Mouse (Mus musculus): ENCODE data around the gene Vipr1. TPM values are rescaled to one million over a fixed set of nuclear protein-coding genes. Genes with fewer than 3 reads are reported as not detected.

The Vipr1 gene
- total and polyA plus RNA-seq, 3 experiments, result 0.08 to 0.11 TPM; not detected in 1

GRCm38 (mm10) chr9:121644855-121645254 lies 2.3 kb downstream of the Vipr1 start:
- Histone ChIP-seq H3K36me3 (replicated peaks in 1 of 2; ENCODE audit: control insufficient read depth in 1 of 2, insufficient read depth in 1 of 2, low read length in 1 of 2) (no peaks in the 10 kb centered on the region), H3K27ac (ENCODE audit: insufficient read depth, low read depth) (no peak overlapping the region), H3K9ac (ENCODE audit: insufficient read depth, low read depth) (no peak overlapping the region), H3K9me3 (replicated peaks; ENCODE audit: low read length) (peaks cover 17% of the 10 kb centered on the region), H3K4me3 (replicated peaks in 1 of 3; ENCODE audit: low read depth in 2 of 3, low read length in 2 of 3, poor library complexity in 1 of 3) (no peak overlapping the region), H3K79me2 (replicated peaks; ENCODE audit: control insufficient read depth, extremely low read depth, insufficient read depth, poor library complexity, severe bottlenecking) (no peaks in the 10 kb centered on the region), H3K4me2 (ENCODE audit: insufficient read depth, low read depth, poor library complexity, severe bottlenecking) (no peak overlapping the region), H3K4me1 (ENCODE audit: control insufficient read depth in 1 of 2, insufficient read depth in 2 of 2) (no peaks in the 10 kb centered on the region), H3K27me3 (replicated peaks) (peaks cover 38% of the 10 kb centered on the region)
- dilution Hi-C loops (cut with MboI; ENCODE audit: extremely low pct_ligation_motif_present, extremely low pct_unique_long_range_greater_than_20kb, low sequenced_read_pairs) (no loop called here), in situ Hi-C loops (cut with MboI; ENCODE audit: low pct_ligation_motif_present, low pct_unique_long_range_greater_than_20kb, low sequenced_read_pairs) (no loop called here)
- no peak for TF ChIP-seq UBTF (IDR thresholded peaks at IDR 0.05; ENCODE audit: low read depth, low read length)
- TF ChIP-seq TCF12 (IDR thresholded peaks at IDR 0.05; ENCODE audit: low read depth, low read length), result no peak
- no peak for TF ChIP-seq PAX5 (IDR thresholded peaks at IDR 0.05; ENCODE audit: low read length)
- TF ChIP-seq GABPA (IDR thresholded peaks at IDR 0.05; ENCODE audit: insufficient replicate concordance, low read depth, low read length), result no peak
- no peak for TF ChIP-seq MEF2A (IDR thresholded peaks at IDR 0.05; ENCODE audit: borderline replicate concordance, low read depth, low read length)
- TF ChIP-seq MAX (IDR thresholded peaks at IDR 0.05; ENCODE audit: low read length), result no peak
- TF ChIP-seq MXI1 (IDR thresholded peaks at IDR 0.05; ENCODE audit: low read depth, low read length), result no peak
- no peak for TF ChIP-seq SMC3 (IDR thresholded peaks at IDR 0.05; ENCODE audit: low read depth, low read length)
- no peak for TF ChIP-seq ZKSCAN1 (IDR thresholded peaks at IDR 0.05; ENCODE audit: borderline replicate concordance, low read depth, low read length)
- TF ChIP-seq MAFK (IDR thresholded peaks at IDR 0.05; ENCODE audit: insufficient replicate concordance, low read length), result no peak
- no peak for TF ChIP-seq RCOR1 (conservative IDR thresholded peaks at IDR 0.05; ENCODE audit: low read depth, low read length)
- no peak for TF ChIP-seq CTCF (conservative IDR thresholded peaks at IDR 0.05 in 1 of 2, IDR thresholded peaks at IDR 0.05 in 1 of 2; ENCODE audit: low read depth in 2 of 2, low read length in 2 of 2)
- TF ChIP-seq EP300 (IDR thresholded peaks at IDR 0.05; ENCODE audit: low read length), result no peak
- no peak for TF ChIP-seq KAT2A (IDR thresholded peaks at IDR 0.05; ENCODE audit: insufficient replicate concordance, low read length)
- DNase-seq (ENCODE audit: extremely low read depth), result no peak

- in situ Hi-C loops (cut with MboI; ENCODE audit: low pct_ligation_motif_present, low pct_unique_long_range_greater_than_20kb, low sequenced_read_pairs), result no loop called here
- Histone ChIP-seq H3K4me2 (ENCODE audit: insufficient read depth, low read depth, poor library complexity, severe bottlenecking) (no peak overlapping the region), H3K4me1 (ENCODE audit: control insufficient read depth in 1 of 2, insufficient read depth in 2 of 2) (no peaks in the 10 kb centered on the region), H3K27me3 (replicated peaks) (peaks cover 35% of the 10 kb centered on the region), H3K27ac (ENCODE audit: insufficient read depth, low read depth) (no peak overlapping the region), H3K4me3 (replicated peaks in 1 of 3; ENCODE audit: low read depth in 2 of 3, low read length in 2 of 3, poor library complexity in 1 of 3) (no peak overlapping the region), H3K9me3 (replicated peaks; ENCODE audit: low read length) (peaks cover 10% of the 10 kb centered on the region), H3K9ac (ENCODE audit: insufficient read depth, low read depth) (no peak overlapping the region), H3K36me3 (replicated peaks in 1 of 2; ENCODE audit: control insufficient read depth in 1 of 2, insufficient read depth in 1 of 2, low read length in 1 of 2) (no peaks in the 10 kb centered on the region), H3K79me2 (replicated peaks; ENCODE audit: control insufficient read depth, extremely low read depth, insufficient read depth, poor library complexity, severe bottlenecking) (no peaks in the 10 kb centered on the region)
- no peak for DNase-seq (ENCODE audit: extremely low read depth)
- TF ChIP-seq UBTF (IDR thresholded peaks at IDR 0.05; ENCODE audit: low read depth, low read length) (no peak), ZMIZ1 (IDR thresholded peaks at IDR 0.05; ENCODE audit: low read depth, low read length) (no peak), RCOR1 (conservative IDR thresholded peaks at IDR 0.05; ENCODE audit: low read depth, low read length) (no peak), BHLHE40 (IDR thresholded peaks at IDR 0.05; ENCODE audit: low read depth, low read length) (no peak), EP300 (IDR thresholded peaks at IDR 0.05; ENCODE audit: low read length) (no peak), CHD1 (IDR thresholded peaks at IDR 0.05; ENCODE audit: low read depth, low read length) (no peak)
- dilution Hi-C loops (cut with MboI; ENCODE audit: extremely low pct_ligation_motif_present, extremely low pct_unique_long_range_greater_than_20kb, low sequenced_read_pairs), result no loop called here
Measured at GRCm38 (mm10) chr9:121647026-121647425, 4.5 kb downstream of the Vipr1 start.
